Comparison of ENCODE assay signal across 19 mouse cellular contexts in genomic region chrX:147217382-147218013, GRCm38 (mm10).
DNase-seq lines count a peak whose midpoint lies in the region; ATAC-seq and TF ChIP-seq lines count a peak whose summit lies in the region.
"Had no signal": no experiment of that assay in that cellular context is flagged by ENCODE, and none has a peak within 500 bp of the region (broad histone marks: within the 10 kb centered on the region; RNA-seq: fewer than 3 reads in every experiment).

No protein-coding gene starts in this region.

- no peak overlapping the region for H3K27ac ChIP-seq in kidney, postnatal 0 days
- no peak overlapping the region for H3K27ac ChIP-seq in kidney, embryonic 14.5 days (ENCODE audit: low read depth, low read length)
- H3K27ac ChIP-seq in lung, embryonic 16.5 days (ENCODE audit: low read length) = no peak overlapping the region
- H3K27ac ChIP-seq: forebrain, embryonic 13.5 days; heart, embryonic 13.5 days had no signal

- no peak overlapping the region for H3K4me2 ChIP-seq in kidney, postnatal 0 days (ENCODE audit: low read length)
- H3K4me2 ChIP-seq in kidney, embryonic 14.5 days (replicated peaks; ENCODE audit: low read depth, low read length) = no peak overlapping the region
- no peak overlapping the region for H3K4me2 ChIP-seq in lung, embryonic 16.5 days (ENCODE audit: low read depth, low read length)
- H3K4me2 ChIP-seq in myocyte (ENCODE audit: low read depth) = peak overlapping the region; percentile 38
- H3K4me2 ChIP-seq: forebrain, embryonic 13.5 days; heart, embryonic 13.5 days had no signal

- no peak overlapping the region for H3ac ChIP-seq in myocyte (ENCODE audit: control insufficient read depth, insufficient read length)

- WGBS in kidney, postnatal 0 days = 69% methylated on average over 3 of the region's 3 CpGs
- WGBS in kidney, embryonic 14.5 days = 64% methylated on average over 3 of the region's 3 CpGs
- WGBS in lung, embryonic 16.5 days = 37% methylated on average over 3 of the region's 3 CpGs

- H3K9ac ChIP-seq in kidney, postnatal 0 days (ENCODE audit: low read depth, low read length) = no peak overlapping the region
- H3K9ac ChIP-seq in kidney, embryonic 14.5 days (ENCODE audit: low read depth, low read length) = no peak overlapping the region
- H3K9ac ChIP-seq in lung, embryonic 16.5 days (ENCODE audit: low read length) = no peak overlapping the region
- H3K9ac ChIP-seq: forebrain, embryonic 13.5 days; forebrain, postnatal 0 days; heart, embryonic 13.5 days had no signal

- peak; percentile 8 for DNase-seq in kidney, postnatal 0 days (ENCODE audit: low spot score)
- no peak for DNase-seq in lung, postnatal 36 days
- peak; percentile 4 for DNase-seq in adipocyte (ENCODE audit: low spot score)
- DNase-seq in urinary bladder, postnatal 10 days (ENCODE audit: low spot score) = no peak
- DNase-seq: adrenal gland, postnatal 10 days; cerebellum, adult 11 months; cerebellum, adult 8-10 months; cerebellum, postnatal 14 days; forebrain, postnatal 0 days; gastrocnemius, postnatal 14 days; heart, adult 11 months; heart, postnatal 36 days had no signal

- ATAC-seq in kidney, postnatal 0 days (replicated peaks; ENCODE audit: low FRiP score, low read depth) = no peak
- no peak for ATAC-seq in kidney, embryonic 14.5 days (ENCODE audit: low FRiP score, low TSS enrichment)
- ATAC-seq in lung, embryonic 16.5 days (ENCODE audit: low read depth) = peak; percentile 89
- ATAC-seq: forebrain, embryonic 13.5 days; forebrain, postnatal 0 days; hindbrain, embryonic 16.5 days; inflammation-experienced regulatory T-cells, adult 6 months had no signal

- no peaks in the 10 kb centered on the region for H3K9me3 ChIP-seq in kidney, postnatal 0 days (replicated peaks; ENCODE audit: low read length)
- no peaks in the 10 kb centered on the region for H3K9me3 ChIP-seq in kidney, embryonic 14.5 days (ENCODE audit: control insufficient read depth, low read length)
- H3K9me3 ChIP-seq in lung, embryonic 16.5 days (ENCODE audit: control insufficient read depth, low read length) = no peaks in the 10 kb centered on the region
- H3K9me3 ChIP-seq: forebrain, embryonic 13.5 days; heart, embryonic 13.5 days had no signal

- TF ChIP-seq CTCF in kidney, postnatal 0 days (IDR thresholded peaks at IDR 0.05; ENCODE audit: low read depth) = no peak

- H3K36me3 ChIP-seq in kidney, postnatal 0 days (ENCODE audit: insufficient read depth, low read length) = no peaks in the 10 kb centered on the region
- H3K36me3 ChIP-seq in kidney, embryonic 14.5 days (ENCODE audit: control insufficient read depth, insufficient read depth, low read length) = no peaks in the 10 kb centered on the region
- H3K36me3 ChIP-seq in lung, embryonic 16.5 days (ENCODE audit: control insufficient read depth, insufficient read depth, low read length) = no peaks in the 10 kb centered on the region
- H3K36me3 ChIP-seq in myocyte (ENCODE audit: control insufficient read depth, insufficient read depth) = no peaks in the 10 kb centered on the region
- H3K36me3 ChIP-seq: heart, embryonic 13.5 days had no signal

- no peaks in the 10 kb centered on the region for H3K79me2 ChIP-seq in myocyte (ENCODE audit: control insufficient read depth, insufficient read depth)

- H3K4me1 ChIP-seq in kidney, postnatal 0 days (replicated peaks; ENCODE audit: insufficient read depth, low read length) = no peaks in the 10 kb centered on the region
- H3K4me1 ChIP-seq in kidney, embryonic 14.5 days (ENCODE audit: control insufficient read depth, insufficient read depth, low read length) = no peaks in the 10 kb centered on the region
- no peaks in the 10 kb centered on the region; the same call in 1 of the 2 replicates for H3K4me1 ChIP-seq in lung, embryonic 16.5 days (replicated peaks; ENCODE audit: control insufficient read depth, insufficient read depth, low read length)
- H3K4me1 ChIP-seq: forebrain, embryonic 13.5 days; heart, embryonic 13.5 days had no signal

- TF ChIP-seq POLR2A in myocyte (IDR thresholded peaks at IDR 0.05; ENCODE audit: insufficient read length, low read depth) = no peak

- H3K27me3 ChIP-seq in kidney, postnatal 0 days (ENCODE audit: insufficient read depth, low read length) = no peaks in the 10 kb centered on the region
- H3K27me3 ChIP-seq in kidney, embryonic 14.5 days (ENCODE audit: control insufficient read depth, insufficient read depth, low read length) = no peaks in the 10 kb centered on the region
- no peaks in the 10 kb centered on the region for H3K27me3 ChIP-seq in lung, embryonic 16.5 days (ENCODE audit: control insufficient read depth, insufficient read depth, low read depth, low read length)
- no peaks in the 10 kb centered on the region for H3K27me3 ChIP-seq in myocyte (ENCODE audit: control insufficient read depth, insufficient read depth, insufficient read length)
- H3K27me3 ChIP-seq: forebrain, embryonic 13.5 days; heart, embryonic 13.5 days had no signal

- H3K4me3 ChIP-seq in kidney, postnatal 0 days (replicated peaks; ENCODE audit: low read depth, low read length) = no peak overlapping the region
- no peak overlapping the region for H3K4me3 ChIP-seq in kidney, embryonic 14.5 days (ENCODE audit: low read length)
- H3K4me3 ChIP-seq in lung, embryonic 16.5 days (ENCODE audit: low read length) = no peak overlapping the region
- H3K4me3 ChIP-seq in myocyte = no peak overlapping the region
- H3K4me3 ChIP-seq: forebrain, embryonic 13.5 days; heart, embryonic 13.5 days had no signal

TF ChIP-seq in myocyte, 11 proteins besides CTCF, POLR2A, EP300 and RAD21:
- TF ChIP-seq E2F4 (IDR thresholded peaks at IDR 0.05; ENCODE audit: insufficient read depth) = no peak
- no peak for TF ChIP-seq MYOG (IDR thresholded peaks at IDR 0.05; ENCODE audit: control insufficient read depth in 1 of 3, insufficient read depth in 1 of 3, insufficient read length in 2 of 3, low read depth in 2 of 3)
- TF ChIP-seq CEBPB (IDR thresholded peaks at IDR 0.05; ENCODE audit: insufficient read depth, poor library complexity, severe bottlenecking) = no peak
- TF ChIP-seq TCF12 (IDR thresholded peaks at IDR 0.05; ENCODE audit: insufficient read depth, poor library complexity, severe bottlenecking) = no peak
- no peak for TF ChIP-seq USF1 (IDR thresholded peaks at IDR 0.05; ENCODE audit: low read depth)
- TF ChIP-seq MAX (IDR thresholded peaks at IDR 0.05; ENCODE audit: low read depth) = no peak
- TF ChIP-seq REST (IDR thresholded peaks at IDR 0.05; ENCODE audit: insufficient read depth, insufficient read length) = no peak
TF ChIP-seq in myocyte: peak in this region for 0.

Comparison
In these comparisons a context has a peak if more than half of its experiments do, and no peak if none do; other contexts are left out.
1. DNase-seq: peak in kidney, postnatal 0 days (single experiment) and adipocyte (single experiment); none in lung, postnatal 36 days (single experiment) and urinary bladder, postnatal 10 days (single experiment).